Mouse (Mus musculus) left cerebral cortex, adult 2 months (tissue): Measurements from ENCODE around the gene Spata13. TPM values are rescaled to one million over a fixed set of nuclear protein-coding genes. Genes with fewer than 3 reads are reported as not detected.

Experiments used
- DNase-seq, 2 experiments: peaks; one replicate each; pipeline ENCODE4 v3.0.0; 2021 to 2022; ENCODE audit warnings: low spot score in 2 of 2, mixed read lengths in 1 of 2; ENCODE audit errors: extremely low spot score in 1 of 2
- H3K27ac ChIP-seq: fragments of 200-600 bp; 2 replicates; pipeline ENCODE4 v1.8.1; 2022
- H3K4me3 ChIP-seq: fragments of 200-600 bp; 2 replicates; pipeline ENCODE4 v1.8.1; 2022
- CTCF ChIP-seq: fragments of 200-600 bp; IDR thresholded peaks from 2 replicates; pipeline ENCODE4 v1.8.1; 2022; ENCODE audit warnings: antibody characterized with exemption, mild to moderate bottlenecking, moderate library complexity
- intact Hi-C: fragments of 180-260 bp; cut with DNase I; formaldehyde crosslinking; loops from one replicate; pipeline ENCODE4 v1.15.1; 2025
- total RNA-seq, 2 experiments: library from RNA; stranded (reverse); gene quantifications; 2 replicates each; pipeline ENCODE4 v1.2.3; 2021

Gene Spata13
- total RNA-seq, 2 experiments from 2014 or later, result 15.4 to 23.7 TPM

GRCm38 (mm10) chr14:60806891-60807344, 173.1 kb downstream of the Spata13 start:
- Histone ChIP-seq H3K27ac (no peak overlapping the region), H3K4me3 (no peak overlapping the region)
- intact Hi-C loops, result no loop called here
- no peak for TF ChIP-seq CTCF
- DNase-seq, result no peak

- Histone ChIP-seq H3K27ac (no peak overlapping the region), H3K4me3 (no peak overlapping the region)
- DNase-seq, result no peak
- TF ChIP-seq CTCF, result no peak
- intact Hi-C loops, result no loop called here
These were observed 176.1 kb downstream of the Spata13 start for GRCm38 (mm10) chr14:60809881-60810280.

- no peak overlapping the region for H3K4me3 ChIP-seq
- no peak for TF ChIP-seq CTCF
- no peak for DNase-seq
- H3K27ac ChIP-seq, result no peak overlapping the region
- intact Hi-C loops, result no loop called here
These were observed 177.7 kb downstream of the Spata13 start for GRCm38 (mm10) chr14:60811547-60811946.

Other genes starting within 250 kb of the Spata13 start
- under 1 TPM; 0.23 to 0.30 TPM for gene C1qtnf9, start 134.1 kb downstream of the Spata13 start, total RNA-seq
- 10 to 100 TPM; 24.9 to 25.3 TPM for gene Mipep, start 150.6 kb downstream of the Spata13 start, total RNA-seq